Mouse (Mus musculus) heart, postnatal 0 days (tissue): ENCODE data around the gene Mief1. TPM values are rescaled to one million over a fixed set of nuclear protein-coding genes. Genes with fewer than 3 reads are reported as not detected.
A peak's percentile ranks its signal among the peaks of the same experiment; 100 is the strongest.

Experiments
- ATAC-seq: fragments of 200-750 bp; cut with Nextera tagmentation; 2 replicates; pipeline ENCODE4 v1.8.0; 2017; ENCODE audit warnings: low read depth, moderate number of reproducible peaks, moderate library complexity; ENCODE audit not compliant: insufficient read depth
- DNase-seq: peaks from one replicate; pipeline ENCODE4 v3.0.0-alpha.2; 2016; ENCODE audit warnings: low spot score
- H3K27ac ChIP-seq: fragments of 300-500 bp; sonication (generic); 2 replicates; pipeline ENCODE4 v1.5.1; 2014; ENCODE audit warnings: low read depth, mild to moderate bottlenecking
- H3K27me3 ChIP-seq: fragments of 300-500 bp; sonication (generic); 2 replicates; pipeline ENCODE4 v1.6.1; 2014; ENCODE audit warnings: low read length, mixed read lengths; ENCODE audit not compliant: control insufficient read depth, insufficient read depth
- H3K36me3 ChIP-seq: fragments of 300-500 bp; sonication (generic); replicated peaks from 2 replicates; pipeline ENCODE4 v1.6.1; 2014; ENCODE audit warnings: low read length, mixed read lengths; ENCODE audit not compliant: control insufficient read depth, insufficient read depth
- H3K4me1 ChIP-seq: fragments of 300-500 bp; sonication (generic); 2 replicates; pipeline ENCODE4 v1.6.1; 2014; ENCODE audit warnings: antibody characterized with exemption; ENCODE audit not compliant: control insufficient read depth, insufficient read depth
- H3K4me2 ChIP-seq: fragments of 300-500 bp; sonication (generic); 2 replicates; pipeline ENCODE4 v1.6.1; 2014; ENCODE audit warnings: low read depth, mild to moderate bottlenecking, low read length, moderate library complexity
- H3K4me3 ChIP-seq: fragments of 300-500 bp; sonication (generic); 2 replicates; pipeline ENCODE4 v1.5.1; 2014; ENCODE audit warnings: low read depth, low read length
- H3K9ac ChIP-seq: fragments of 300-500 bp; sonication (generic); replicated peaks from 2 replicates; pipeline ENCODE4 v1.6.1; 2014; ENCODE audit warnings: low read depth, low read length, mixed read lengths
- H3K9me3 ChIP-seq: fragments of 300-500 bp; sonication (generic); replicated peaks from 2 replicates; pipeline ENCODE4 v1.6.1; 2016; ENCODE audit warnings: low read length; ENCODE audit not compliant: control insufficient read depth
- CTCF ChIP-seq: IDR thresholded peaks from 2 replicates; pipeline ENCODE4 v1.5.1; 2016; ENCODE audit warnings: antibody characterized with exemption, control low read depth, low read depth
- EP300 ChIP-seq: IDR thresholded peaks from 2 replicates; pipeline ENCODE4 v1.6.1; 2016; ENCODE audit warnings: antibody characterized with exemption, low read depth
- WGBS: fragments of 180-500 bp; shearing (Covaris S2); extraction: QIAGEN DNeasy Blood & Tissue Kit; methylation state at CpG from one replicate; pipeline ENCODE4 v1.1.7; 2014; 5-methylcytosine and 5-hydroxymethylcytosine counted together
- polyA plus RNA-seq: library from polyadenylated mRNA; unstranded; fragments of >200 nt; fragmentation: Nextera tagmentation; extraction: Ambion mirVana; gene quantifications from 2 replicates; pipeline ENCODE4 v1.2.1, GENCODE M21; 2015
- total RNA-seq: library from RNA; depleted of rRNA; stranded (reverse); fragments of >200 nt; gene quantifications from 2 replicates; pipeline ENCODE4 v1.2.3, GENCODE M21; 2014; ENCODE audit warnings: low replicate concordance

The Mief1 gene
- total and polyA plus RNA-seq, 2 experiments from 2014 or later: 17.8 to 39.8 TPM

DNA sequence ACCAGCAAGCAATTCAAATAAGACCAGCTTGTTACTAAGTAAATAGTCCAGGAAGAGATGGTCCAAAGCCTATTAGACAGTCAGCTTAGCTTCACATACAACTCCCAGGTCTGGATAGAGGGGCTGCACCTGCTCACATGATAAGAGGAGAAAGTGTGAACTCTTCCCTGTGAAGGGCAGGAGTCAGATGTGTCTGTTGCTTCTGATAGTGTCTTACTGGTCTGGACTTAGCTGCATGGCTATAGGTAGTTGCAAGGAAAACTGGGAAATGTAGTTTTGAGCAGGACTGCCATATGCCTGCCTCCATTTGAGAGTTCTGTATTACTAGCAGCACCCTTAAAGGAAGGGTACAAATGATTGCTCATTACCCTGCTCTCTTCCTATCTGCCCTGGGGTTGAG is 20.1 kb upstream of the Mief1 start:
- DNase-seq (no peak), ATAC-seq (no peak)
- Histone ChIP-seq H3K9me3 (no peaks in the 10 kb centered on the region), H3K27ac (no peak overlapping the region), H3K4me3 (no peak overlapping the region), H3K4me1 (no peaks in the 10 kb centered on the region), H3K27me3 (no peaks in the 10 kb centered on the region), H3K9ac (no peak overlapping the region), H3K36me3 (no peaks in the 10 kb centered on the region), H3K4me2 (no peak overlapping the region)
- TF ChIP-seq CTCF (no peak), EP300 (no peak)

- Histone ChIP-seq H3K9me3 (no peaks in the 10 kb centered on the region), H3K4me2 (no peak overlapping the region), H3K36me3 (no peaks in the 10 kb centered on the region), H3K27me3 (no peaks in the 10 kb centered on the region), H3K9ac (no peak overlapping the region), H3K4me1 (peaks cover 8% of the 10 kb centered on the region; the same call in 1 of the 2 replicates), H3K27ac (no peak overlapping the region), H3K4me3 (no peak overlapping the region)
- ATAC-seq (no peak), DNase-seq (no peak)
- TF ChIP-seq CTCF (peak; percentile 40), EP300 (no peak)
- 17% methylated on average over 10 of the region's 10 CpGs for WGBS
Observed at GRCm38 (mm10) chr15:80215716-80216479, 17.9 kb upstream of the Mief1 start.

- H3K4me2 ChIP-seq: no peak overlapping the region
- WGBS: 49% methylated on average over 9 of the region's 9 CpGs
- no peaks in the 10 kb centered on the region for H3K9me3 ChIP-seq
- no peaks in the 10 kb centered on the region for H3K27me3 ChIP-seq
- H3K36me3 ChIP-seq: no peaks in the 10 kb centered on the region
- ATAC-seq (no peak), DNase-seq (no peak)
- no peak overlapping the region for H3K9ac ChIP-seq
- no peak overlapping the region for H3K27ac ChIP-seq
- H3K4me3 ChIP-seq: no peak overlapping the region
- TF ChIP-seq CTCF: no peak
- H3K4me1 ChIP-seq: peaks cover 8% of the 10 kb centered on the region; the same call in 1 of the 2 replicates
Observed at GRCm38 (mm10) chr15:80216480-80216820, 17.4 kb upstream of the Mief1 start.

DNA sequence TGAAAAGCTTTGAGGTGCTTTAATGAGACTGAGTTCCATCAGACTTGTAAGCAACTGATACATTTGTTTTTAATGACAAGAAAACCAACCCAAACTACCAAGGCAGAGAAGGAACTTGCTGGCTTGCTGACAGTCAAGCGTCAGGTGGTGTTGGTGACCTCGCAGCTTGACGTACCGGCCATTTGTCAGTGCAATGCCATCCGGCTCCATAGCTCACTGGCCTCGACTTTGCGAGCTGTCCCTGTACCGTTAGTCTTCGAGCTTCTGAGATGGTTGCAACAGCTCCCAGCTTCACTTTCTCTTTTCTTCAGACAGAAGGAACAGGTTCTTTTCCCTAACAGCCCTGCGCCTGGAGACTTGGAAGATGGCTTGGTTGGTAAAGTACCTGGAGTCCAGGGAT is 16.3 kb upstream of the Mief1 start:
- H3K4me3 ChIP-seq: no peak overlapping the region
- H3K27me3 ChIP-seq: no peaks in the 10 kb centered on the region
- ATAC-seq (no peak), DNase-seq (no peak)
- H3K4me2 ChIP-seq: no peak overlapping the region
- H3K4me1 ChIP-seq: peaks cover 8% of the 10 kb centered on the region; the same call in 1 of the 2 replicates
- no peaks in the 10 kb centered on the region for H3K36me3 ChIP-seq
- no peaks in the 10 kb centered on the region for H3K9me3 ChIP-seq
- TF ChIP-seq CTCF (no peak), EP300 (no peak)
- H3K9ac ChIP-seq: no peak overlapping the region
- 81% methylated on average over 10 of the region's 10 CpGs for WGBS
- no peak overlapping the region for H3K27ac ChIP-seq

DNA sequence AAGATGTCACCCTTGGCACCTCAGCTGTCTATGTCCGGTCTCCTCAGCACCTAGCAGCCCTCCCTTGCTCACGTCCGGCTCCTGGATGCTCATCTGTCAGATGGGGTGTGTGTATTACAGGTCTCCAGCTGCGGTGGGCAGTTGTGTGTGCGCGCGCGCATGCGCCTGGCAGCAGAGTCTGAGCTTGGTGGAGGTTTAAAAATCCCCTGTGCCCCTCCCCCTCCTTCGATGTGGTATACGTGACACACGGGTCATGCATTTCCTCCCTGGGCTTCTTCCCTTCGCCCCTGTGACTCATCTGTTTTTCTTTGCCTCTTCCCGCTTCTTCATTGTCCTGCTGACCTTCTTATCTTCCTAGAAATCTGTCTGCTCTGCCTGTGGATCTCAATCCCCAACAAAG is 14.6 kb upstream of the Mief1 start:
- WGBS: 24% methylated on average over 14 of the region's 14 CpGs
- DNase-seq: peak; percentile 15
- no peaks in the 10 kb centered on the region for H3K27me3 ChIP-seq
- TF ChIP-seq EP300: no peak
- no peak for TF ChIP-seq CTCF
- H3K9me3 ChIP-seq: no peaks in the 10 kb centered on the region
- ATAC-seq: peak; percentile 49; the same call in 1 of the 2 replicates
- no peak overlapping the region for H3K9ac ChIP-seq
- peaks cover 20% of the 10 kb centered on the region for H3K4me1 ChIP-seq
- H3K36me3 ChIP-seq: no peaks in the 10 kb centered on the region
- no peak overlapping the region for H3K4me3 ChIP-seq
- peak overlapping the region; percentile 40; the same call in 1 of the 2 replicates for H3K4me2 ChIP-seq
- H3K27ac ChIP-seq: no peak overlapping the region
